Mouse (Mus musculus) liver, adult 2 months (tissue): ENCODE measurements at regions not wholly inside any gene's neighbourhood (a gene's known extent, or its start where the extent isn't known, plus 50 kb on each side); places are given as distances from the start of the nearest gene placed in this dataset.

ENCODE experiments used
- CTCF ChIP-seq: fragments of 200-500 bp; IDR thresholded peaks from 2 replicates; pipeline ENCODE4 v1.5.1; 2011; ENCODE audit warnings: low read depth, low read length, control low read depth
- POLR2A ChIP-seq: fragments of 200-500 bp; IDR thresholded peaks from 2 replicates; pipeline ENCODE4 v1.6.1; 2011; ENCODE audit warnings: low read length, control low read depth; ENCODE audit not compliant: insufficient read depth; ENCODE audit errors: extremely low read depth

DNA sequence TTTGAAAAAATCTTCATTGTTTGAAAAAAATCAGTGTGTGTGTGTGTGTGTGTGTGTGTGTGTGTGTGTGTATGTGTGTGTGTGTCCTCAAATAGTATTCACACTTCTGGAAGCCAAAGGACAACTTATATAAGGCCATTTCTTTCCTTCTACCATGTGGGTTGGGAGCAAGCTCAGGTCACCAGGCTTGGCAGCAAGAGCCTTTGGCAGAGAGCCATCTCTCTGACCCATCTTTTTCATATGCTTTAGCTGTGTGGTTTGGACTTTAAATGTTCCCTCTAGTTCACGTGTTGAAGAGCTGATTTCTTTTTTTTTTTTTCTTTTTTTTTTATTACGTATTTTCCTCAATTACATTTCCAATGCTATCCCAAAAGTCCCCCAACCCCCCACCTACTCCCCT lies 483.1 kb downstream of the Rapgef2 start:
- no peak for TF ChIP-seq POLR2A
- TF ChIP-seq CTCF, result no peak
